Mouse (Mus musculus): ENCODE data around the gene Bend5.
A peak's percentile ranks its signal among the peaks of the same experiment; 100 is the strongest.

The Bend5 gene

GRCm38 (mm10) chr4:111414818-111415488 is at the start of gene Bend5:
Gene Bend5 (plus strand): TSS chr4:111415006.
- DNase-seq (ENCODE audit: low spot score): peak; percentile 67

- DNase-seq (ENCODE audit: low spot score): no peak
Measured at GRCm38 (mm10) chr4:111367771-111368170, 47.0 kb upstream of the Bend5 start.

- no peak for DNase-seq (ENCODE audit: low spot score)
Measured at GRCm38 (mm10) chr4:111377159-111377558, 37.6 kb upstream of the Bend5 start.

GRCm38 (mm10) chr4:111378071-111378470 is 36.7 kb upstream of the Bend5 start:
- no peak for DNase-seq (ENCODE audit: low spot score)

GRCm38 (mm10) chr4:111383101-111383500 is 31.7 kb upstream of the Bend5 start:
- DNase-seq (ENCODE audit: low spot score): no peak

- no peak for DNase-seq (ENCODE audit: low spot score)
Measured at GRCm38 (mm10) chr4:111390736-111391135, 24.1 kb upstream of the Bend5 start.

- DNase-seq (ENCODE audit: low spot score): no peak
Measured at GRCm38 (mm10) chr4:111399784-111400183, 15.0 kb upstream of the Bend5 start.

GRCm38 (mm10) chr4:111400676-111401075 is 14.1 kb upstream of the Bend5 start:
- no peak for DNase-seq (ENCODE audit: low spot score)

- no peak for DNase-seq (ENCODE audit: low spot score)
Measured at GRCm38 (mm10) chr4:111403243-111403642, 11.6 kb upstream of the Bend5 start.

- no peak for DNase-seq (ENCODE audit: low spot score)
Measured at GRCm38 (mm10) chr4:111410731-111411130, 4.1 kb upstream of the Bend5 start.

GRCm38 (mm10) chr4:111414399-111414798 is 407 bp upstream of the Bend5 start:
- no peak for DNase-seq (ENCODE audit: low spot score)

GRCm38 (mm10) chr4:111416126-111416525 is 1.3 kb downstream of the Bend5 start:
- no peak for DNase-seq (ENCODE audit: low spot score)

GRCm38 (mm10) chr4:111416551-111416950 is 1.7 kb downstream of the Bend5 start:
- no peak for DNase-seq (ENCODE audit: low spot score)

GRCm38 (mm10) chr4:111417716-111418115 is 2.9 kb downstream of the Bend5 start:
- no peak for DNase-seq (ENCODE audit: low spot score)

- no peak for DNase-seq (ENCODE audit: low spot score)
Measured at GRCm38 (mm10) chr4:111419476-111419875, 4.7 kb downstream of the Bend5 start.

- no peak for DNase-seq (ENCODE audit: low spot score)
Measured at GRCm38 (mm10) chr4:111420031-111420430, 5.2 kb downstream of the Bend5 start.

- no peak for DNase-seq (ENCODE audit: low spot score)
Measured at GRCm38 (mm10) chr4:111420955-111421354, 6.1 kb downstream of the Bend5 start.

- DNase-seq (ENCODE audit: low spot score): no peak
Measured at GRCm38 (mm10) chr4:111421785-111422184, 7.0 kb downstream of the Bend5 start.

GRCm38 (mm10) chr4:111424371-111424950 is 9.7 kb downstream of the Bend5 start:
- DNase-seq (ENCODE audit: low spot score): no peak

- DNase-seq (ENCODE audit: low spot score): no peak
Measured at GRCm38 (mm10) chr4:111425170-111425569, 10.4 kb downstream of the Bend5 start.

- no peak for DNase-seq (ENCODE audit: low spot score)
Measured at GRCm38 (mm10) chr4:111431186-111431585, 16.4 kb downstream of the Bend5 start.

GRCm38 (mm10) chr4:111432013-111432412 is 17.2 kb downstream of the Bend5 start:
- DNase-seq (ENCODE audit: low spot score): no peak

GRCm38 (mm10) chr4:111432417-111432816 is 17.6 kb downstream of the Bend5 start:
- DNase-seq (ENCODE audit: low spot score): no peak

GRCm38 (mm10) chr4:111441709-111442108 is 26.9 kb downstream of the Bend5 start:
- DNase-seq (ENCODE audit: low spot score): no peak
